Comparison of ENCODE assay signal across 28 mouse cellular contexts in genomic region chr17:26846411-26846810, GRCm38 (mm10). TPM values are rescaled to one million over a fixed set of nuclear protein-coding genes. Genes with fewer than 3 reads are reported as not detected.
A peak's percentile ranks its signal among the peaks of the same experiment; 100 is the strongest.
DNase-seq lines count a peak whose midpoint lies in the region; ATAC-seq and TF ChIP-seq lines count a peak whose summit lies in the region.
"Had no signal": no experiment of that assay in that cellular context is flagged by ENCODE, and none has a peak within 500 bp of the region (broad histone marks: within the 10 kb centered on the region; RNA-seq: fewer than 3 reads in every experiment).

No protein-coding gene starts in this region.

- peak overlapping the region; percentile 97 for H3K27ac ChIP-seq in heart, embryonic 10.5 days
- no peak overlapping the region for H3K27ac ChIP-seq in liver, postnatal 0 days (ENCODE audit: low read depth)
- no peak overlapping the region for H3K27ac ChIP-seq in liver, embryonic 12.5 days
- no peak overlapping the region for H3K27ac ChIP-seq in heart, embryonic 15.5 days
- H3K27ac ChIP-seq: intestine, embryonic 15.5 days; limb, embryonic 10.5 days; macrophage; stomach, postnatal 0 days had no signal

- H3K4me2 ChIP-seq in liver, postnatal 0 days (ENCODE audit: low read depth, low read length) = no peak overlapping the region
- no peak overlapping the region for H3K4me2 ChIP-seq in liver, embryonic 12.5 days
- peak overlapping the region; percentile 53 for H3K4me2 ChIP-seq in heart, embryonic 15.5 days
- H3K4me2 ChIP-seq: intestine, embryonic 15.5 days had no signal

- H3K9ac ChIP-seq in liver, postnatal 0 days (replicated peaks) = no peak overlapping the region
- no peak overlapping the region for H3K9ac ChIP-seq in liver, embryonic 12.5 days
- no peak overlapping the region for H3K9ac ChIP-seq in heart, embryonic 15.5 days
- H3K9ac ChIP-seq: intestine, embryonic 15.5 days had no signal

- TF ChIP-seq EP300 in liver, postnatal 0 days (IDR thresholded peaks at IDR 0.05; ENCODE audit: low read depth) = no peak

- H3K36me3 ChIP-seq in heart, embryonic 10.5 days = no peaks in the 10 kb centered on the region
- H3K36me3 ChIP-seq in liver, postnatal 0 days (replicated peaks; ENCODE audit: insufficient read depth, low read length) = no peaks in the 10 kb centered on the region
- H3K36me3 ChIP-seq in liver, embryonic 12.5 days = no peaks in the 10 kb centered on the region
- H3K36me3 ChIP-seq in heart, embryonic 15.5 days = no peaks in the 10 kb centered on the region
- H3K36me3 ChIP-seq: intestine, embryonic 15.5 days; limb, embryonic 10.5 days had no signal

- ATAC-seq in liver, postnatal 0 days = no peak
- ATAC-seq in liver, embryonic 12.5 days = no peak
- ATAC-seq in heart, embryonic 15.5 days (replicated peaks; ENCODE audit: insufficient number of reproducible peaks, insufficient read depth, low FRiP score, low read depth) = no peak
- ATAC-seq: forebrain, embryonic 16.5 days; hindbrain, embryonic 16.5 days; intestine, embryonic 15.5 days; lung, postnatal 0 days had no signal

- intact Hi-C loops in heart, postnatal 25 days (cut with DNase I) = loop anchor here (10.0 kb wide), 1 partner anchor 362 kb away; no protein-coding TSS in a partner anchor

- no peak for TF ChIP-seq CTCF in liver, postnatal 0 days (IDR thresholded peaks at IDR 0.05; ENCODE audit: low read depth)

- peaks cover 75% of the 10 kb centered on the region for H3K27me3 ChIP-seq in heart, embryonic 10.5 days (ENCODE audit: insufficient read depth, poor library complexity, severe bottlenecking)
- peaks cover 91% of the 10 kb centered on the region for H3K27me3 ChIP-seq in liver, postnatal 0 days (ENCODE audit: insufficient read depth, low read length)
- H3K27me3 ChIP-seq in liver, embryonic 12.5 days (replicated peaks) = peaks cover 93% of the 10 kb centered on the region
- peaks cover 55% of the 10 kb centered on the region for H3K27me3 ChIP-seq in heart, embryonic 15.5 days

- peak overlapping the region; percentile 80 for H3K4me3 ChIP-seq in heart, embryonic 10.5 days
- no peak overlapping the region for H3K4me3 ChIP-seq in liver, postnatal 0 days (ENCODE audit: low read depth, low read length)
- H3K4me3 ChIP-seq in liver, embryonic 12.5 days = no peak overlapping the region
- peak overlapping the region; percentile 27 for H3K4me3 ChIP-seq in heart, embryonic 15.5 days
- H3K4me3 ChIP-seq: intestine, embryonic 15.5 days; limb, embryonic 10.5 days had no signal

- 16% methylated on average over 8 of the region's 8 CpGs for WGBS in heart, embryonic 10.5 days
- WGBS in liver, postnatal 0 days (ENCODE audit: insufficient replicate concordance) = 10% methylated on average over 8 of the region's 8 CpGs
- 14% methylated on average over 8 of the region's 8 CpGs for WGBS in liver, embryonic 12.5 days (ENCODE audit: insufficient replicate concordance)
- WGBS in heart, embryonic 15.5 days = 15% methylated on average over 8 of the region's 8 CpGs

- H3K4me1 ChIP-seq in heart, embryonic 10.5 days = peaks cover 43% of the 10 kb centered on the region
- H3K4me1 ChIP-seq in liver, postnatal 0 days (ENCODE audit: insufficient read depth) = peaks cover 11% of the 10 kb centered on the region
- peaks cover 2% of the 10 kb centered on the region for H3K4me1 ChIP-seq in liver, embryonic 12.5 days
- H3K4me1 ChIP-seq in heart, embryonic 15.5 days (replicated peaks) = peaks cover 23% of the 10 kb centered on the region

- DNase-seq in embryo, embryonic 10.5 days (ENCODE audit: low spot score) = peak; percentile 48
- no peak for DNase-seq in embryo, embryonic 9.5 days (ENCODE audit: extremely low spot score)
- DNase-seq in heart, embryonic 10.5 days (ENCODE audit: low spot score) = peak; percentile 35
- no peak for DNase-seq in heart, postnatal 25 days (ENCODE audit: low spot score)
- peak; percentile 8 for DNase-seq in liver, postnatal 0 days
- no peak for DNase-seq in thymus, postnatal 0 days (ENCODE audit: low spot score)
- DNase-seq: adrenal gland, postnatal 25 days; cerebellum, adult 9-10 months; gastrocnemius, postnatal 14 days; kidney, adult 9 months; kidney, postnatal 14 days; liver; right cerebral cortex, postnatal 14 days had no signal

- H3K9me3 ChIP-seq in heart, embryonic 10.5 days = no peaks in the 10 kb centered on the region
- H3K9me3 ChIP-seq in liver, postnatal 0 days (ENCODE audit: low read length) = no peaks in the 10 kb centered on the region
- no peaks in the 10 kb centered on the region for H3K9me3 ChIP-seq in liver, embryonic 12.5 days (replicated peaks)
- no peaks in the 10 kb centered on the region for H3K9me3 ChIP-seq in heart, embryonic 15.5 days (replicated peaks)
- H3K9me3 ChIP-seq: intestine, embryonic 15.5 days; limb, embryonic 10.5 days had no signal

RNA-seq across cellular contexts. Expression of gene Nkx2-5, which starts 1.6 kb away (rescaled TPM):
- polyA plus RNA-seq in heart, embryonic 10.5 days (2016; fragmentation: Nextera tagmentation; extraction: Ambion mirVana) = 146 and 189 TPM in 2 replicates
- total RNA-seq in heart, postnatal 25 days (2021) = 10 to 100 TPM; 79.5 to 91.8 TPM
- polyA plus RNA-seq in liver, postnatal 0 days (2015; fragmentation: Nextera tagmentation; extraction: Ambion mirVana) = not detected in 2 replicates
- polyA plus RNA-seq in liver, embryonic 12.5 days (2016; fragmentation: Nextera tagmentation; extraction: Ambion mirVana) = 0.13 and 0.19 TPM in 2 replicates
- 131 and 147 TPM in 2 replicates for polyA plus RNA-seq in heart, embryonic 15.5 days (2015; fragmentation: Nextera tagmentation; extraction: Ambion mirVana)
- polyA plus RNA-seq in thymus, postnatal 0 days (2015; fragmentation: Nextera tagmentation; extraction: Ambion mirVana) = not detected in 2 replicates
- total RNA-seq: adrenal gland, postnatal 25 days; gastrocnemius, postnatal 14 days; layer of hippocampus, adult 18-20 months; layer of hippocampus, postnatal 14 days; left cerebral cortex, adult 8-10 months; monocyte, adult 5-6 weeks; neutrophil, adult 5-6 weeks had no signal
- polyA plus RNA-seq: forebrain, embryonic 16.5 days; hindbrain, embryonic 16.5 days; intestine, embryonic 15.5 days; liver, embryonic 16.5 days; macrophage had no signal

Comparison
In these comparisons a context has a peak if more than half of its experiments do, and no peak if none do; other contexts are left out.
1. DNase-seq: peak in embryo, embryonic 10.5 days (single experiment), heart, embryonic 10.5 days (single experiment) and liver, postnatal 0 days (single experiment); none in embryo, embryonic 9.5 days (single experiment), heart, postnatal 25 days (single experiment) and thymus, postnatal 0 days (single experiment).
2. H3K4me3 ChIP-seq: peak in heart, embryonic 10.5 days (single experiment) and heart, embryonic 15.5 days (single experiment); none in liver, postnatal 0 days (single experiment) and liver, embryonic 12.5 days (single experiment).
3. RNA of gene Nkx2-5, which starts 1.6 kb away (polyA plus RNA-seq): 131 to 147 TPM in heart, embryonic 15.5 days and 146 to 189 TPM in heart, embryonic 10.5 days; 0.13 to 0.19 TPM in liver, embryonic 12.5 days, not detected in liver, postnatal 0 days and not detected in thymus, postnatal 0 days; every median in the first group is over 100 times any median in the second.